8 mouse cellular contexts compared by ENCODE assay signal in the genomic region with DNA sequence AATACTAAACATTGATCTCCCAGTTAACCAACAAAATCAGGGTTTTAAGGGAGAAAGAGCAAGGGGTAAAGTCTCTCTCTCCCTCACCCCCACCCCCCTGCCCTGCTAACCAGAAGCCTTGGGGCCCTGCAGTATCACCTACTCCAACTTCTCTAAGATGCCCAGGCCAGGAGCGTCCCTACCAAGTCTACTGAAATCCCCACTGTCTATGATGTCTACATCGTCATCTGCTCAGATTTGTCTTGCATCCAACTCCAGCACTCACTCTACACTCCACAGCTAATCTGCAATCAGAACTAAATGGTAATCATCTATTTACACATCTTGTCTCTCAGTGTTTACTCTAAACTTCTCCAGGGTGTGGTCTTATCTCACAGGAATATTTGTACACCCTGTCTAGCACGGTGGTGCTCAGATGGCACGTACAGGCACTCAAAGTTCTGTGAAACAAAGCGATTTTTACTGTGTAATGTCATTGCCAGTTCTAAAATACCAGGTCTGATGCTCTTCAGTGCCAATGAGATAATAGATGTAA. TPM values are rescaled to one million over a fixed set of nuclear protein-coding genes. Genes with fewer than 3 reads are reported as not detected.
DNase-seq lines count a peak whose midpoint lies in the region; ATAC-seq and TF ChIP-seq lines count a peak whose summit lies in the region.

No protein-coding gene starts in this region.

- H3K4me1 ChIP-seq in forebrain, embryonic 13.5 days: peaks cover 16% of the 10 kb centered on the region
- peaks cover 10% of the 10 kb centered on the region; the same call in 1 of the 2 replicates for H3K4me1 ChIP-seq in liver, adult 2 months (ENCODE audit: control insufficient read depth, insufficient read depth, low read length)

- peaks cover 6% of the 10 kb centered on the region for H3K27me3 ChIP-seq in C2C12 (ENCODE audit: control insufficient read depth, insufficient read depth, insufficient read length)
- H3K27me3 ChIP-seq in forebrain, embryonic 13.5 days: no peaks in the 10 kb centered on the region
- H3K27me3 ChIP-seq in liver, adult 2 months (ENCODE audit: control insufficient read depth, insufficient read depth, low read length): no peaks in the 10 kb centered on the region

- H3K4me3 ChIP-seq in C2C12 (ENCODE audit: insufficient read depth, poor library complexity, severe bottlenecking): peak overlapping the region; percentile 59
- peak overlapping the region; percentile 77 for H3K4me3 ChIP-seq in forebrain, embryonic 13.5 days
- peak overlapping the region; percentile 94 for H3K4me3 ChIP-seq in liver, adult 2 months (ENCODE audit: insufficient read depth, low read depth, low read length)

- peak overlapping the region; percentile 67 for H3K4me2 ChIP-seq in forebrain, embryonic 13.5 days

- H3K27ac ChIP-seq in forebrain, embryonic 13.5 days: peak overlapping the region; percentile 96; the same call in 1 of the 2 replicates
- peak overlapping the region; percentile 94 for H3K27ac ChIP-seq in liver, adult 2 months (replicated peaks; ENCODE audit: insufficient read depth, low read depth, low read length)

- no peaks in the 10 kb centered on the region for H3K36me3 ChIP-seq in C2C12 (ENCODE audit: control insufficient read depth, insufficient read depth)
- no peaks in the 10 kb centered on the region for H3K36me3 ChIP-seq in forebrain, embryonic 13.5 days (ENCODE audit: poor library complexity, severe bottlenecking)
- peaks cover 33% of the 10 kb centered on the region for H3K36me3 ChIP-seq in liver, adult 2 months (ENCODE audit: control insufficient read depth, insufficient read depth, low read length)

- DNase-seq in 3T3-L1 (ENCODE audit: low read depth, low spot score) (peak; percentile 25), MN1 (ENCODE audit: low spot score) (no peak)
- DNase-seq in liver, adult 2 months (ENCODE audit: extremely low read depth, low read depth, low spot score): peak; percentile 61
- DNase-seq in right cerebral cortex, adult 2 months (ENCODE audit: low spot score in 2 of 2): no peak
- DNase-seq in kidney, postnatal 10 days: no peak
- no peak for DNase-seq in yolk sac, embryonic 10.5 days (ENCODE audit: low spot score)

- H3ac ChIP-seq in C2C12 (ENCODE audit: control insufficient read depth, insufficient read length, low read depth): peak overlapping the region; percentile 52

- H3K79me3 ChIP-seq in C2C12 (ENCODE audit: low read depth): peaks cover 1% of the 10 kb centered on the region

- H3K9me3 ChIP-seq in forebrain, embryonic 13.5 days (replicated peaks): no peaks in the 10 kb centered on the region

- peak; percentile 33; the same call in 1 of the 2 replicates for TF ChIP-seq POLR2A in liver, adult 2 months (IDR thresholded peaks at IDR 0.05; ENCODE audit: extremely low read depth, insufficient read depth, low read length)

- WGBS in forebrain, embryonic 13.5 days: 38% methylated on average over 5 of the region's 5 CpGs
- 9% methylated on average over 5 of the region's 5 CpGs for WGBS in liver, adult 2 months

- no peak for ATAC-seq in forebrain, embryonic 13.5 days

- H3K79me2 ChIP-seq in C2C12 (ENCODE audit: control insufficient read depth, insufficient read depth): peaks cover 20% of the 10 kb centered on the region
- H3K79me2 ChIP-seq in liver, adult 2 months (ENCODE audit: control insufficient read depth, insufficient read depth, low read length): peaks cover 24% of the 10 kb centered on the region; the same call in 1 of the 2 replicates

- no peak for TF ChIP-seq CTCF in C2C12 (IDR thresholded peaks at IDR 0.05; ENCODE audit: control insufficient read depth, insufficient read depth, insufficient read length)
- TF ChIP-seq CTCF in liver, adult 2 months (IDR thresholded peaks at IDR 0.05; ENCODE audit: low read depth, low read length): no peak

- H3K9ac ChIP-seq in forebrain, embryonic 13.5 days: peak overlapping the region; percentile 83
- peak overlapping the region; percentile 98 for H3K9ac ChIP-seq in liver, adult 2 months (ENCODE audit: low read depth, low read length)

TF ChIP-seq in C2C12, 6 proteins besides CTCF, POLR2A, EP300 and RAD21:
- TF ChIP-seq USF1 (IDR thresholded peaks at IDR 0.05; ENCODE audit: low read depth) (no peak), MYOG (IDR thresholded peaks at IDR 0.05; ENCODE audit: control insufficient read depth, extremely low read depth, insufficient read length) (no peak), MYOD1 (IDR thresholded peaks at IDR 0.05; ENCODE audit: control insufficient read depth, insufficient read length, low read depth) (no peak)

RNA-seq across cellular contexts. Expression of a gene that starts 0.9 kb away (rescaled TPM):
- 14.5 TPM for polyA plus RNA-seq in C2C12 (2012; fragmentation: generic; extraction: Trizol)
- polyA plus RNA-seq in forebrain, embryonic 13.5 days (2015; fragmentation: Nextera tagmentation; extraction: Ambion mirVana): 67.3 and 69.8 TPM in 2 replicates
- 1,807 and 1,852 TPM in 2 replicates for total RNA-seq in liver, adult 2 months (2014; rRNA removed)
- polyA plus RNA-seq in liver, adult 2 months (2012; rRNA removed): 1,476 and 1,516 TPM in 2 replicates

Comparison
In these comparisons a context has a peak if more than half of its experiments do, and no peak if none do; other contexts are left out.
1. DNase-seq: peak in 3T3-L1 (single experiment) and liver, adult 2 months (single experiment); none in MN1 (single experiment), right cerebral cortex, adult 2 months (0 of 2), kidney, postnatal 10 days (single experiment) and yolk sac, embryonic 10.5 days (single experiment).
2. RNA of a gene that starts 0.9 kb away (polyA plus RNA-seq): 1,476 to 1,516 TPM in liver, adult 2 months; 67.3 to 69.8 TPM in forebrain, embryonic 13.5 days and 14.5 TPM in C2C12 (single experiment); every median in the first group is over 10 times any median in the second.
3. Peak in every context shown above with its lines, with median percentiles within 50 percentile points of each other: H3K4me3 ChIP-seq.